Mouse (Mus musculus) testis, adult 2 months (tissue): ENCODE results near the gene Acan. TPM values are rescaled to one million over a fixed set of nuclear protein-coding genes. Genes with fewer than 3 reads are reported as not detected.

Experiments
- H3K27ac ChIP-seq: fragments of 200-500 bp; 2 replicates; pipeline ENCODE4 v1.5.1; 2012; ENCODE audit warnings: low read depth, low read length; ENCODE audit not compliant: control insufficient read depth, insufficient read depth
- H3K27me3 ChIP-seq: fragments of 200-500 bp; 2 replicates; pipeline ENCODE4 v1.6.1; 2012; ENCODE audit warnings: mild to moderate bottlenecking, low read length, moderate library complexity; ENCODE audit not compliant: control insufficient read depth, insufficient read depth
- H3K36me3 ChIP-seq: fragments of 200-500 bp; 2 replicates; pipeline ENCODE4 v1.6.1; 2012; ENCODE audit warnings: mild to moderate bottlenecking, low read length; ENCODE audit not compliant: control insufficient read depth, insufficient read depth
- H3K4me1 ChIP-seq: fragments of 200-500 bp; 2 replicates; pipeline ENCODE4 v1.6.1; 2012; ENCODE audit warnings: low read length; ENCODE audit not compliant: control insufficient read depth, insufficient read depth
- H3K4me3 ChIP-seq: fragments of 200-500 bp; 2 replicates; pipeline ENCODE4 v1.5.1; 2012; ENCODE audit warnings: low read depth, mild to moderate bottlenecking, low read length, moderate library complexity, mixed read lengths; ENCODE audit not compliant: control insufficient read depth
- CTCF ChIP-seq: fragments of 200-500 bp; IDR thresholded peaks from 2 replicates; pipeline ENCODE4 v1.5.1; 2012; ENCODE audit warnings: low read depth, mild to moderate bottlenecking, inconsistent platforms, low read length, moderate library complexity; ENCODE audit not compliant: control insufficient read depth, insufficient read depth, insufficient replicate concordance
- POLR2A ChIP-seq: fragments of 200-500 bp; IDR thresholded peaks from 2 replicates; pipeline ENCODE4 v1.6.1; 2012; ENCODE audit warnings: low read depth, mild to moderate bottlenecking, inconsistent platforms, low read length, moderate library complexity; ENCODE audit not compliant: control insufficient read depth
- polyA plus RNA-seq: library from polyadenylated mRNA; depleted of rRNA; stranded (reverse); fragments of >200 nt; gene quantifications from 2 replicates; pipeline ENCODE4 v1.2.3, GENCODE M21; 2012

Acan gene
- polyA plus RNA-seq, 1 experiment = 0.22 TPM

DNA sequence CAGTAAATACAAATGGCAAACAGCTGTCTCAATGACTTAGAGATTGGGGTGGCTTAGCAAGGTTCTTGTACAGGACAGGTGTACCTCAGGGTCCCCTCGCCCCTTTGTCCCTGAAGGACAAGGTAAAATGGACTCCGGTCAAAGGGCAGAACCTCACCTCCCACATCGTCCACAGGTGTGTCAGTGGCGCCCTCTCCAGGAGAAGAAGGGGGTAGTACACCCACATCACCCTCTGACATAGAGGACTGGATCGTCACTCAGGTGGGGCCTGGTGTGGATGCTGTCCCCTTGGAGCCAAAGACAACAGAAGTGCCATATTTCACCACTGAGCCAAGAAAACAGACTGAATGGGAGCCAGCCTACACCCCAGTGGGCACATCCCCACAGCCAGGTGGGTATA lies 43.2 kb downstream of the Acan start:
- no peaks in the 10 kb centered on the region for H3K4me1 ChIP-seq
- no peaks in the 10 kb centered on the region for H3K27me3 ChIP-seq
- no peaks in the 10 kb centered on the region for H3K36me3 ChIP-seq
- TF ChIP-seq POLR2A = no peak
- TF ChIP-seq CTCF = peak; percentile 52; the same call in 1 of the 2 replicates
- H3K27ac ChIP-seq = no peak overlapping the region
- no peak overlapping the region for H3K4me3 ChIP-seq

DNA sequence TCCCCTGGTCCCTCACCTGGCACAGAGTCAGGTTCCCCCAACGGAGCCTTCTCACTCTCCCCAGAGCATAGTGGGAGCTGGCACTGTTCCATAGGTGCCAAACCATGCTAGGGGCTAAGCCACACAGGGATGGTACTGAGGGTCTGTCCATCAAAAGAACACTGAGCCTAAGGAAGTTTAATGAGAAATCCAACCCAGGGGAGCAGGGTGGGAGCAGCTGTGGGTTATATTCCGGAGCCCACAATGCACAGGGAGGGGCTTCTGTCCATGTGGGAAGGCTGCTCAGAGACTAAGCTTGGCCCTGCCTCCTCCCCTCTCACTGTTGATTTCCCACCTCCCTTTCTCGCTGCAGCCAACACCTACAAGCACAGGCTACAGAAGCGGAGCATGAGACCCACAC lies 60.6 kb downstream of the Acan start:
- Histone ChIP-seq H3K27ac (no peak overlapping the region), H3K36me3 (no peaks in the 10 kb centered on the region), H3K4me3 (no peak overlapping the region), H3K4me1 (no peaks in the 10 kb centered on the region), H3K27me3 (no peaks in the 10 kb centered on the region)
- TF ChIP-seq POLR2A (no peak), CTCF (no peak)

DNA sequence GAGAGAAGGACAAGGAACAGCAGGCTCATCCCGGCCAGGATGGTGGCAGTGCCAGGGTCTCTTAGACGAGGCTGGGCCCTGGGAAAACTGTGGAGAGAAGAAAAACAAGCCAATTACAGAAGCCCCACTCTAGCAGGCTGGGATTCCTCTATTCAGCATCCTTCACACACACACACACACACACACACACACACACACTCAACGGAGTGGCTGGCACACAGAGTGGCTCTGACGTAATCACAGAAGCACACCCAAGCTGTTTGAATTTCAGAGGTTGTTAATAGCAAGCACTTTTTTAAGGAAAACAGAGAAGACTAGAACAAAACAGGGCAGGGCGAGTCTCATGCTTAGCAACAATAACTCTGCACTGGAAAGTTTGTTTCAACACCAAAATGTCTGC lies 70.2 kb downstream of the Acan start:
- no peak overlapping the region for H3K4me3 ChIP-seq
- H3K36me3 ChIP-seq = no peaks in the 10 kb centered on the region
- no peak overlapping the region for H3K27ac ChIP-seq
- no peaks in the 10 kb centered on the region for H3K27me3 ChIP-seq
- H3K4me1 ChIP-seq = no peaks in the 10 kb centered on the region
- TF ChIP-seq POLR2A (no peak), CTCF (no peak)

DNA sequence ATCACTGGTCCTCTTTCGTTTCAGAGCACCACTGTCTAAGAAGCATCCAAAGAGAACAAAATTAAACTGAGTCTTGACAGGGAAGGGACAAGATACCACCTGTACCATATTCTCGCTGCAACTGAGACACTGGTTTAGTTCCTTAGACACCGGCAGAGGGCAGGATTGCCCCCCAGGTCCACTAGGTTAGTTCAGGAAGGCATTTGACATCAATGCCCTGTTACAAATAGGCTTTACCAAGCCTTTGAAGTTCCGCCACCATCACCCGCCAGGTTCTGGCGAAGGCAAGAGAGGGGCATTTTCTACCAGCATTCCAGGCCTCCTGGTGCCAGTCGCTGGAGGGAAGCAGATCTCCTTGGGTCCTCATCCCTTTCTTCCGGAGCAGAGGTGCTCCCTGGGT lies 76.6 kb downstream of the Acan start:
- H3K4me1 ChIP-seq = peaks cover 3% of the 10 kb centered on the region; the same call in 1 of the 2 replicates
- no peak overlapping the region for H3K27ac ChIP-seq
- no peaks in the 10 kb centered on the region for H3K36me3 ChIP-seq
- TF ChIP-seq POLR2A = no peak
- no peak for TF ChIP-seq CTCF
- H3K27me3 ChIP-seq = no peaks in the 10 kb centered on the region
- H3K4me3 ChIP-seq = no peak overlapping the region

DNA sequence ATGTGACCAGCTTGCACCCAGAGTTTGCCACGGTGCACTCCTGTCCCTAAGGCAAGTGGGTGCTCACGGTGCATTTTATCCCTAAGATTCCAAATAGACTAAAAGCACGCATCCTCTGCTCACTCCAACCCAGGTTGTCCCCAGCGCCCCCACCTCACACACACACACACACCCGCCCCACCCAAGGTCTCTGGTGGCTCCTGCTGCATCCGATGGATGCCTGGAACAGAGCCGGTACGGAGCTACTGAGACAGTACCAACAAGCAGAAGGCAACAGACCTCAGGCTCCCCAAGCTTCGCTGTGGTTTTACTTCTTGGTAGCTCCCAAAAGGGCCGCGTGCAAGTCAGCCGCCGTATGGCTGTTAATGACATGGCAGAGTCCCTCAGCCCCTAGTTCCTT lies 77.1 kb downstream of the Acan start:
- TF ChIP-seq CTCF (no peak), POLR2A (no peak)
- no peak overlapping the region for H3K4me3 ChIP-seq

DNA sequence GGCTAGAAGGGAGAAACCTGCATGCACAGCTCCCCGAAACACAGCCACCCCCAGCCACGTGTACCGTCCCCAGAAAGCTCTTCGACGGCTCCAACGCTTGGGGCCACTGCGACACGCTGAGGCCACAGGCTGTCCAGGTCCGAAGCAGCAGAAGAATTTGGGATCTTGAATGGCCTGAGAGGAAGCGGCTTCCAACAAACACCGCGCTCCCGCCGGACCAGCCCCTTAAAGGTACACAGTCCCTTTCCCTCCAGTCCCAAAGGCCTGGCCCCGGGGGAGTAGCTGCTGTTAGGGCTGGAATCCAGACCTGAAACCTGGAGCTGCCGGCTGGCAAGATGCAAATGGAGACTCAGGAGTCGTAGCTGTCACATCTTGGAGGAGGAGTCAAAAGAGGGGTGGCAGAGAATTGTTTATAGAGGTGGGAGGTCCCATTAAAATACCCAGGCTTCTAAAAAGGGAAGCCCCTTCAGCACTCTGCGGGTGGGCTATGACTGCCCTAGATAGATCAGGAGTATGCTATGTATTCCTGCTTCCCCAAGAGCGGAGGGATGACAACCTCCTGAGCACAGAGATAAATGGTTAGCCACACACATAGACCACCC lies 77.7 kb downstream of the Acan start, which contains the start of gene Hapln3:
Hapln3 (minus strand) TSS at position 176 of the 602 bp plus-strand sequence.
- no peak within 1 kb of the TSS for H3K4me3 ChIP-seq
- H3K4me1 ChIP-seq = peaks cover 3% of the 10 kb centered on the region; the same call in 1 of the 2 replicates
- no peaks in the 10 kb centered on the region for H3K36me3 ChIP-seq
- TF ChIP-seq CTCF = no peak
- TF ChIP-seq POLR2A = no peak
- H3K27ac ChIP-seq = no peak within 1 kb of the TSS
- H3K27me3 ChIP-seq = no peaks in the 10 kb centered on the region

More for the DNA sequence above, 77.1 kb downstream of the Acan start:
- Histone ChIP-seq H3K36me3 (no peaks in the 10 kb centered on the region), H3K27ac (no peak overlapping the region), H3K27me3 (no peaks in the 10 kb centered on the region), H3K4me1 (peaks cover 3% of the 10 kb centered on the region; the same call in 1 of the 2 replicates)

DNA sequence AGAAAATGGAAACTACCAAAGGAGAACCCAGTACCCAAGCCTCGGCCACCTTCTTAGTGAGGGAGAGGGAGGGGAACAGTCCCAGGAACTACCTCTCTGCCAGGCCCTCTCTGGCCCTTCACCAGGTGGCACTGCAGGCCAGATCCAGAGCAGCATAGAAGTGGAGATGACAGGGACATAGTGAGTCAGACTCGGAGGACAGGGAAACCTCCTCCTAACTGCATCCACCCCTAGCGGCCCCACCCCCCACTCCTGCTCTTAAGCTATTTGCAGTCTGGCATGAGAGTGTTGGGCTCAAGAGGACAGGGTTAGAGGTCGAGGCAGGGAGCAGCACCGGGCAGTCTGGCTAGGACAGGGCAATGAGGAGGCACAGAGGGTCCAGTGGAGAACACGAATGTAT lies 80.1 kb downstream of the Acan start:
- peaks cover 3% of the 10 kb centered on the region; the same call in 1 of the 2 replicates for H3K4me1 ChIP-seq
- no peaks in the 10 kb centered on the region for H3K36me3 ChIP-seq
- TF ChIP-seq CTCF (no peak), POLR2A (no peak)
- no peaks in the 10 kb centered on the region for H3K27me3 ChIP-seq
- no peak overlapping the region for H3K27ac ChIP-seq
- H3K4me3 ChIP-seq = no peak overlapping the region

DNA sequence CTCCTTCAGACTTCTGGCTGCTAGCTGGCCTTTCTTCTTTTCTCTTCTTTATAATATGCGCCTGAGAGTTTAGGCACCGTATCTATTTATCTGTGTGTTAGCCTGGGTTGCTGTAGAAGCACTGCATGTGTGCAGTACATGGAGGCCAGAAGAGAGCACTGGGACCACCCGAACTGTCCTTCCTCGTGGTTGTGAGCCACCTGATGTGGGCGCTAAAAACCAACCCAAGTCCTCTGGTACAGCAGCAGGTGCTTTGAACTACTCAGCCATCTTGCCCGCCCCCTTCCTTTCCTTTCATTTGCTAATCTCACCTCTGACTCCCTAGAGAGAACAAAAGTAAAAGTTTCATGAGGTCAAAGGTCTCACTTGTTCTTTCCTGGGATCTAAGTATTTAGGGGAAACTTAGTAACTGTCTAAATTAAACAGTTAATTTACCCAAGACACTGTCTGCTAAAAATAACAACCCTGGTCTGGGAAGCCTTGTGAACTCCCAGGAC lies 86.1 kb downstream of the Acan start:
- TF ChIP-seq CTCF (no peak), POLR2A (no peak)

More for the DNA sequence above, 86.1 kb downstream of the Acan start:
- H3K4me1 ChIP-seq = no peaks in the 10 kb centered on the region
- no peak overlapping the region for H3K27ac ChIP-seq
- H3K27me3 ChIP-seq = no peaks in the 10 kb centered on the region
- H3K36me3 ChIP-seq = no peaks in the 10 kb centered on the region
- H3K4me3 ChIP-seq = no peak overlapping the region
